Mouse (Mus musculus): ENCODE data around the gene Vwa8. TPM values are rescaled to one million over a fixed set of nuclear protein-coding genes. Genes with fewer than 3 reads are reported as not detected.

Gene Vwa8
- total RNA-seq, 2 experiments from 2014 or later, result 173 to 197 TPM

- DNase-seq, result peak; percentile 77
- intact Hi-C loops (cut with DNase I), result no loop called here
Measured at GRCm38 (mm10) chr14:79206210-79206609, 357.4 kb downstream of the Vwa8 start.

- intact Hi-C loops (cut with DNase I), result no loop called here
- no peak for DNase-seq
Measured at GRCm38 (mm10) chr14:79208468-79208867, 359.6 kb downstream of the Vwa8 start.

GRCm38 (mm10) chr14:79209813-79210212, 361.0 kb downstream of the Vwa8 start:
- intact Hi-C loops (cut with DNase I), result no loop called here
- no peak for DNase-seq

GRCm38 (mm10) chr14:79212380-79212991, 363.6 kb downstream of the Vwa8 start:
- no peak for DNase-seq
- intact Hi-C loops (cut with DNase I), result no loop called here

GRCm38 (mm10) chr14:79214129-79214528, 365.3 kb downstream of the Vwa8 start:
- DNase-seq, result no peak
- intact Hi-C loops (cut with DNase I), result no loop called here

GRCm38 (mm10) chr14:79214660-79215249, 365.9 kb downstream of the Vwa8 start:
- DNase-seq, result no peak
- intact Hi-C loops (cut with DNase I), result no loop called here

GRCm38 (mm10) chr14:79216366-79216765, 367.5 kb downstream of the Vwa8 start:
- no peak for DNase-seq
- intact Hi-C loops (cut with DNase I), result no loop called here

- intact Hi-C loops (cut with DNase I), result no loop called here
- DNase-seq, result no peak
Measured at GRCm38 (mm10) chr14:79223431-79224036, 374.7 kb downstream of the Vwa8 start.

- intact Hi-C loops (cut with DNase I), result loop anchor here (5.0 kb wide), 1 partner anchor 43 kb away; no protein-coding TSS in a partner anchor
- DNase-seq, result no peak
Measured at GRCm38 (mm10) chr14:79225458-79225857, 376.6 kb downstream of the Vwa8 start.

- intact Hi-C loops (cut with DNase I), result loop anchor here (2.0 to 5.0 kb wide), 2 partner anchors 43 to 44 kb away; no protein-coding TSS in a partner anchor
- DNase-seq, result no peak
Measured at GRCm38 (mm10) chr14:79226056-79226455, 377.2 kb downstream of the Vwa8 start.

GRCm38 (mm10) chr14:79226741-79227140, 377.9 kb downstream of the Vwa8 start:
- no peak for DNase-seq
- intact Hi-C loops (cut with DNase I), result loop anchor here (2.0 to 5.0 kb wide), 2 partner anchors 42 to 44 kb away; no protein-coding TSS in a partner anchor

- DNase-seq, result peak in 1 of 2 experiments; percentile 19
- intact Hi-C loops (cut with DNase I), result loop anchor here (2.0 to 5.0 kb wide), 2 partner anchors 41 to 46 kb away; no protein-coding TSS in a partner anchor
Measured at GRCm38 (mm10) chr14:79227955-79228354, 379.1 kb downstream of the Vwa8 start.

- intact Hi-C loops (cut with DNase I), result no loop called here
- DNase-seq, result no peak
Measured at GRCm38 (mm10) chr14:79231677-79232076, 382.8 kb downstream of the Vwa8 start.

- DNase-seq, result no peak
- intact Hi-C loops (cut with DNase I), result no loop called here
Measured at GRCm38 (mm10) chr14:79233697-79234096, 384.8 kb downstream of the Vwa8 start.

- DNase-seq, result no peak
- intact Hi-C loops (cut with DNase I), result no loop called here
Measured at GRCm38 (mm10) chr14:79234513-79234912, 385.7 kb downstream of the Vwa8 start.

GRCm38 (mm10) chr14:79235157-79235556, 386.3 kb downstream of the Vwa8 start:
- no peak for DNase-seq
- intact Hi-C loops (cut with DNase I), result no loop called here

GRCm38 (mm10) chr14:79236261-79236660, 387.4 kb downstream of the Vwa8 start:
- DNase-seq, result no peak
- intact Hi-C loops (cut with DNase I), result no loop called here

- intact Hi-C loops (cut with DNase I), result no loop called here
- no peak for DNase-seq
Measured at GRCm38 (mm10) chr14:79239402-79239801, 390.6 kb downstream of the Vwa8 start.

GRCm38 (mm10) chr14:79241057-79241570, 392.3 kb downstream of the Vwa8 start:
- DNase-seq, result no peak
- intact Hi-C loops (cut with DNase I), result no loop called here

GRCm38 (mm10) chr14:79241656-79242385, 393.0 kb downstream of the Vwa8 start:
- intact Hi-C loops (cut with DNase I), result no loop called here
- DNase-seq, result no peak

- no peak for DNase-seq
- intact Hi-C loops (cut with DNase I), result no loop called here
Measured at GRCm38 (mm10) chr14:79242386-79242720, 393.5 kb downstream of the Vwa8 start.
